Mouse (Mus musculus) thymus, adult 2 months (tissue): ENCODE data around the gene Tmem81. TPM values are rescaled to one million over a fixed set of nuclear protein-coding genes. Genes with fewer than 3 reads are reported as not detected.
"Not testable (repeated sequence)": the region's sequence is repeated elsewhere in the genome, so short reads cannot be mapped to it uniquely, and the experiment has no call there.

ENCODE experiments used
- DNase-seq: peaks from one replicate; pipeline ENCODE4 v3.0.0; 2021
- H3K27ac ChIP-seq: fragments of 200-500 bp; 2 replicates; pipeline ENCODE4 v1.5.1; 2012; ENCODE audit warnings: low read length, control low read depth; ENCODE audit not compliant: control insufficient read depth, insufficient read depth
- H3K27me3 ChIP-seq: fragments of 200-500 bp; 2 replicates; pipeline ENCODE4 v1.6.1; 2012; ENCODE audit warnings: mild to moderate bottlenecking, low read length, moderate library complexity, mixed read lengths; ENCODE audit not compliant: control insufficient read depth, insufficient read depth
- H3K36me3 ChIP-seq: fragments of 200-500 bp; 2 replicates; pipeline ENCODE4 v1.6.1; 2012; ENCODE audit warnings: mild to moderate bottlenecking, low read length, moderate library complexity; ENCODE audit not compliant: control insufficient read depth, insufficient read depth
- H3K4me1 ChIP-seq: fragments of 200-500 bp; replicated peaks from 2 replicates; pipeline ENCODE4 v1.6.1; 2012; ENCODE audit warnings: low read length; ENCODE audit not compliant: control insufficient read depth, insufficient read depth
- H3K4me3 ChIP-seq: fragments of 200-500 bp; 2 replicates; pipeline ENCODE4 v1.5.1; 2012; ENCODE audit warnings: mild to moderate bottlenecking, low read length, control low read depth, moderate library complexity; ENCODE audit not compliant: control insufficient read depth, insufficient read depth
- CTCF ChIP-seq: fragments of 200-500 bp; IDR thresholded peaks from 2 replicates; pipeline ENCODE4 v1.5.1; 2012; ENCODE audit warnings: mild to moderate bottlenecking, control low read depth, low read length, moderate library complexity, borderline replicate concordance; ENCODE audit not compliant: control insufficient read depth, poor library complexity, insufficient read depth; ENCODE audit errors: extremely low read depth
- POLR2A ChIP-seq: fragments of 200-500 bp; IDR thresholded peaks from 2 replicates; pipeline ENCODE4 v1.6.1; 2012; ENCODE audit warnings: mild to moderate bottlenecking, low read length, control low read depth, moderate library complexity; ENCODE audit not compliant: control insufficient read depth, poor library complexity, insufficient read depth; ENCODE audit errors: extremely low read depth
- WGBS: fragments of 180-500 bp; shearing (Covaris S2); methylation state at CpG from one replicate; pipeline ENCODE4 v1.1.7; 2018; 5-methylcytosine and 5-hydroxymethylcytosine counted together
- polyA plus RNA-seq: library from polyadenylated mRNA; depleted of rRNA; stranded (reverse); fragments of >200 nt; gene quantifications from 2 replicates; pipeline ENCODE4 v1.2.3, GENCODE M21; 2012; rRNA removed

Gene Tmem81
- 4.9 and 5.5 TPM in 2 replicates for polyA plus RNA-seq

DNA sequence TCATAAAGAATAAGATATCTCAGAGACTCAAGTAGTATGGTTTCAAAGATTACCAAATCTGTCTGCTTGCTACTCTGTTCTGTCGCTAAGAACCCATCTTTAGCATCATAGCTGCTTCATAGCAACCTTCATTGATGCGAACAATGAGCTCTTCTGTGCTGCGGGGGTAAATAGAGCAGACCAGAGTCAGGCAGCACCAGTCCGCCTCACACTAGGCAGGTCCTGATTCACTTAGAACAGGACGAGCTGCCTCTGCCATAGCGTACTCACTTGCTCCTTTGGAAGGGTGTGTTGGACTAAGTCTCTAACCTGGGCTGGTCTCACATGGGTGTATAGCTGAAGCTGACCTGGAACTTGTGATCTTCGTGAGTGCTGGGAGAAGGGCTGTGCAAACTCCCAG lies at the start of gene Tmem81:
Gene Tmem81 (plus strand): TSS at position 173 of the 400 bp plus-strand sequence.
- DNase-seq, result no peak
- peaks cover 55% of the 10 kb centered on the region for H3K36me3 ChIP-seq
- 96% methylated on average over 7 of the region's 7 CpGs for WGBS

DNA sequence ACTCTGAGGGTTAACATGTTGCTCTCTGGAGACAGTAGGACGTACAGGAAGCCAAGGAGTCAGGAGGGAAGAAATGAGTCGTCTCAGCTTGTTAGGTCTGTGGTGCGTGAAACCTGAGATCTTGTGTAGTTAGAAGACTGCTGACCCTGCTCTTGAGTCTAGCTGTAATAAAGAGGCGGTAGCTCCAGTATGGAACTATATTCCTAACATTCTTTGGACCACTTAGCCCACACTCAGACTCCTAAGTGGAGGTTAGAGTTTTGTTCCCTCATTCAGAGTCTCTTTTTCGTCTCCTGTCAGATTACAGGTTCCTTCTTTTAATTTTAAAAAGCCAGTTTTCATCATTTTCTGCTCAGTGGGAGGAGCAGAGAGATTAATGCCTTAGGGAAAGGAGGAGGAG lies 41.4 kb upstream of the Tmem81 start:
- DNase-seq, result no peak
- Histone ChIP-seq H3K27me3 (no peaks in the 10 kb centered on the region), H3K4me3 (no peak overlapping the region), H3K4me1 (no peaks in the 10 kb centered on the region), H3K27ac (no peak overlapping the region), H3K36me3 (peaks cover 5% of the 10 kb centered on the region; the same call in 1 of the 2 replicates)
- no peak for TF ChIP-seq CTCF
- no peak for TF ChIP-seq POLR2A
- WGBS, result 89% methylated on average over 5 of the region's 5 CpGs

More for the DNA sequence above, at the start of gene Tmem81:
- H3K4me3 ChIP-seq, result no peak within 1 kb of the TSS
- H3K27ac ChIP-seq, result no peak within 1 kb of the TSS
- TF ChIP-seq CTCF (no peak), POLR2A (no peak)
- H3K4me1 ChIP-seq, result no peaks in the 10 kb centered on the region
- H3K27me3 ChIP-seq, result no peaks in the 10 kb centered on the region

DNA sequence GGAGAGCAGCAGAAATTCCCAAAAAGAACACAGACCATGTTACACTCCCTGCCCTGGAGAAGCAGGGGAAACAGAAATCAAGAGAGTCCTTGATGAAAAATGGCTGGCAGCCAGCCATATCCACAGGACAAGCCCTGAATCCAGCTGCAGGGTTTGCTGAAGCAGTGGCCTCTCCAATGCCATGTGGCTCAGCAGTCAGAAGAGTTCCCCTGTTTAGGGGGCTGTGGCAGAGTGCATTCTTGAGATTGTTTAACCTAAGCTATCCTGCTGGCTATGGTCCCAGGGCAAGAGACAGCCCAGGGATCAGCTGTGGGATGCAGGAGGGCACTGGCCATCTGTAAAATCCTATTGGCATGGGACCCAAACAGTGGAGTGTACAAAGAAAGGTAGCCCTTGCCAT lies 37.1 kb upstream of the Tmem81 start:
- no peaks in the 10 kb centered on the region for H3K4me1 ChIP-seq
- DNase-seq, result no peak
- H3K27ac ChIP-seq, result no peak overlapping the region
- no peaks in the 10 kb centered on the region for H3K27me3 ChIP-seq
- TF ChIP-seq CTCF (no peak), POLR2A (no peak)
- H3K4me3 ChIP-seq, result no peak overlapping the region
- H3K36me3 ChIP-seq, result no peaks in the 10 kb centered on the region

DNA sequence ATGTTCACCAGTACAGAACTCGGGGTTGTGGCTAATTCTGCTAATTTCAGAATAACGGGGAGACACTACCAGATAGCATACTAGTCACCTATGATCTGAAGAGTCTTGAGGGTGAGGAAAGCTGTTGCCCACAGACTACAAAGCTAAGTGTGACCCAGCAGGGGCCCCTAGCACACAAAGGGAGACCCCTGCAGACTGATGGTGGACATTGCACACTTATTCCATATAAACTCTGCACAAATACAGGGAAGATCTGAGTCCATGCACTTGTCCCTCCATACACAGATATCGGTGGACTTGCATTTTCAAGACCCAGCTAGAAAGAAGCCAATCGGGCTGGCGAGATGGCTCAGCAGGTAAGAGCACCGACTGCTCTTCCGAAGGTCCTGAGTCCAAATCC lies 36.5 kb upstream of the Tmem81 start:
- DNase-seq, result no peak
- WGBS, result 91% methylated on average over 7 of the region's 7 CpGs

DNA sequence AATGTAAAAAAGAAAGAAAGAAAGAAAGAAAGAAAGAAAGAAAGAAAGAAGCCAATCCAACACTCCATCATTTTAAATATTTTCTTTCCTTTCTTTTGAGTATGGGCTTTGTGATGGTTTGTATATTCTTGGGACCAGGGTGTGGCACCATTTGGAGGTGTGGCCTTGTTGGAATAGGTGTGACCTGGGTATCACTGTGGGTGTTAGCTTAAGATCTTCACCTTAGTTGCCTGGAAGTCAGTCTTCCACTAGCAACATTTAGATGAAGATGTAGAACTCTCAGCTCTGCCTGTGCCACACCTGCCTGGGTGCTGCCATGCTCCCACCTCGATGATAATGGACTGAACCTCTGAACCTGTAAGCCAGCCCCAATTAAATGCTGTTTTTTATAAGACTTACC lies 36.0 kb upstream of the Tmem81 start:
- H3K4me1 ChIP-seq, H3K4me3 ChIP-seq, H3K36me3 ChIP-seq, DNase-seq, H3K27me3 ChIP-seq, H3K27ac ChIP-seq: not testable (repeated sequence)
- WGBS, result 85% methylated on average over 1 of the region's 1 CpGs

More for the DNA sequence above, 36.5 kb upstream of the Tmem81 start:
- Histone ChIP-seq H3K27ac (no peak overlapping the region), H3K36me3 (no peaks in the 10 kb centered on the region), H3K4me3 (no peak overlapping the region), H3K4me1 (no peaks in the 10 kb centered on the region), H3K27me3 (no peaks in the 10 kb centered on the region)
- TF ChIP-seq POLR2A, result no peak
- no peak for TF ChIP-seq CTCF

DNA sequence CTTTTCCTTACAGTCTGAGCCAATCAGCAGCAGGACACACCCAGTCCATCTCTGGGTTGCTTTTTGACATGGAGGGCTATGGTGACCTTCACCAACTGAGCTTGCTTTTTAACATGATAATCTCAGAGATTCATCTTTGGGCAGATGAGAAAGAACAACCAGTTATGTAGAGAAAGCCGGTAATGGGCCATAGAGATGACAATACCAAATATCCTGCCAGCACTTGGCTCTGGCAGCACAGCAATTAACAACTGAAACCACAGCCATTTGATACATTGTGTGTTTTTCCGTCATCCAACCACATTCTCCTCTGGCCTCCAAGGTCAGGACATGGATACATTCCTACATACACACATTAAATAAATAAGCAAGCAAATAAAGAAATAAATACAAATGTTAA lies 35.0 kb upstream of the Tmem81 start:
- Histone ChIP-seq H3K4me1 (no peaks in the 10 kb centered on the region), H3K4me3 (no peak overlapping the region), H3K27me3 (no peaks in the 10 kb centered on the region), H3K27ac (no peak overlapping the region), H3K36me3 (no peaks in the 10 kb centered on the region)
- no peak for TF ChIP-seq POLR2A
- no peak for TF ChIP-seq CTCF
- WGBS, result 96% methylated on average over 2 of the region's 2 CpGs
- no peak for DNase-seq

DNA sequence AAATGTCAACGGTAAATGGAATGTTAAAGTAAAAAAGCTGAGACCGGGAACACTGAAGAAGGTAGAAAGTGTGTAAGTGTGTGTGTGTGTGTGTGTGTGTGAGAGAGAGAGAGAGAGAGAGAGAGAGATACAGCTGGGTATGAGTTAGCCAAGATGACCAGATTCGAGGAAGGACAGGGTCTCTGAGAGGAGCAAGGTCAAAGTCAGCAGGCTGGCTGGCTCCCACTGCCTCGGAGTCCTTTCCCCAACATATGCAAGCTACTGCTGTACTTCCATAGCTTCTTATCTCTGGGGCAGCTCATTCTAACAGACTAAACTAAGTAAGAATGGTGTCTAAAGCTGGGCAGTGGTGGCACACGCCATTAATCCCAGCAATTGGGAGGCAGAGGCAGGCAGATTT lies 34.5 kb upstream of the Tmem81 start:
- no peak overlapping the region for H3K27ac ChIP-seq
- no peak overlapping the region for H3K4me3 ChIP-seq
- 95% methylated on average over 5 of the region's 5 CpGs for WGBS
- no peak for TF ChIP-seq POLR2A
- no peak for TF ChIP-seq CTCF
- H3K27me3 ChIP-seq, result no peaks in the 10 kb centered on the region
- H3K36me3 ChIP-seq, result no peaks in the 10 kb centered on the region
- H3K4me1 ChIP-seq, result no peaks in the 10 kb centered on the region
- DNase-seq, result no peak

DNA sequence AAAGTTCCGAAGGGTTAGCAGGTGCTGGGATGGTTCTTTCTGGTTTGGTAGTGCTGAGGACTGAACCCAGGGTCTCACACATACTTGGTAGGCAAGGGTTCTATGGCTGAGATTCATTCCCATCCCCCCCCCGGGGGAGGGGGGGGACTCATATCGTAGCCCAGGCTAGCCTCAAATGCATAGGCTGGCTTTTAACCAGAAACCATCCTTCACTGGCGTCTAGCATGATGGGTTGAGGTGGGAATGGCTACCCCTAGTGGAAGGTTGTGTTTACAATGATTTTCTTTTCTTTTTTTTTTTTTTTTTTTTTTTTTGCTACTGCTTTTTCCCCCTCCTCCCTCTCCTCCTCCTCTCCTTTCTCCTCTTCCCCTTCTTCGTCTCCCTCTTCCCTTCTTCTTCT lies 33.5 kb upstream of the Tmem81 start:
- DNase-seq, result no peak
- Histone ChIP-seq H3K36me3 (no peaks in the 10 kb centered on the region), H3K4me1 (no peaks in the 10 kb centered on the region), H3K4me3 (no peak overlapping the region), H3K27me3 (no peaks in the 10 kb centered on the region), H3K27ac (no peak overlapping the region)
- TF ChIP-seq CTCF (no peak), POLR2A (no peak)
- WGBS, result 49% methylated on average over 5 of the region's 5 CpGs
